Mouse (Mus musculus) olfactory bulb, adult 2 months (tissue): Measurements from ENCODE around the gene Pik3r1. TPM values are rescaled to one million over a fixed set of nuclear protein-coding genes. Genes with fewer than 3 reads are reported as not detected.

Source experiments
- H3K27ac ChIP-seq: fragments of 200-500 bp; 2 replicates; pipeline ENCODE4 v1.5.1; 2012; ENCODE audit warnings: low read depth, low read length; ENCODE audit not compliant: insufficient read depth
- H3K4me1 ChIP-seq: fragments of 200-500 bp; 2 replicates; pipeline ENCODE4 v1.6.1; 2012; ENCODE audit warnings: low read length; ENCODE audit not compliant: control insufficient read depth, insufficient read depth
- H3K4me3 ChIP-seq: fragments of 200-500 bp; 2 replicates; pipeline ENCODE4 v1.5.1; 2012; ENCODE audit warnings: mild to moderate bottlenecking, low read depth, low read length, moderate library complexity; ENCODE audit not compliant: insufficient read depth
- CTCF ChIP-seq: fragments of 200-500 bp; IDR thresholded peaks from 2 replicates; pipeline ENCODE4 v1.5.1; 2012; ENCODE audit warnings: low read depth, mild to moderate bottlenecking, low read length, moderate library complexity; ENCODE audit not compliant: insufficient read depth
- POLR2A ChIP-seq: fragments of 200-500 bp; IDR thresholded peaks from 2 replicates; pipeline ENCODE4 v1.6.1; 2012; ENCODE audit warnings: mild to moderate bottlenecking, low read depth, low read length, moderate library complexity; ENCODE audit not compliant: insufficient read depth
- WGBS: fragments of 180-500 bp; shearing (Covaris S2); methylation state at CpG from one replicate; pipeline ENCODE4 v1.1.7; 2018; 5-methylcytosine and 5-hydroxymethylcytosine counted together
- polyA plus RNA-seq: library from polyadenylated mRNA; stranded (reverse); fragments of >200 nt; gene quantifications from 2 replicates; pipeline ENCODE4 v1.2.4, GENCODE M21; 2012; ENCODE audit warnings: low replicate concordance; ENCODE audit not compliant: missing spikeins, insufficient read depth, insufficient read length

Pik3r1 gene
- polyA plus RNA-seq, 1 experiment, result 139 TPM

- 83% methylated on average over 4 of the region's 4 CpGs for WGBS
- no peak overlapping the region for H3K4me3 ChIP-seq
- H3K27ac ChIP-seq, result no peak overlapping the region
- TF ChIP-seq CTCF (no peak), POLR2A (no peak)
- peaks cover 6% of the 10 kb centered on the region for H3K4me1 ChIP-seq
Measured at GRCm38 (mm10) chr13:101682378-101682777, 85.6 kb downstream of the Pik3r1 start.

- Histone ChIP-seq H3K27ac (no peak overlapping the region), H3K4me1 (no peaks in the 10 kb centered on the region), H3K4me3 (no peak overlapping the region)
- TF ChIP-seq POLR2A (no peak), CTCF (no peak)
- 95% methylated on average over 1 of the region's 1 CpGs for WGBS
Measured at GRCm38 (mm10) chr13:101680083-101680482, 87.9 kb downstream of the Pik3r1 start.

GRCm38 (mm10) chr13:101678984-101679383, 89.0 kb downstream of the Pik3r1 start:
- no peak for TF ChIP-seq POLR2A
- TF ChIP-seq CTCF, result no peak
- WGBS, result 95% methylated on average over 1 of the region's 1 CpGs
- H3K4me3 ChIP-seq, result no peak overlapping the region
- no peaks in the 10 kb centered on the region for H3K4me1 ChIP-seq
- H3K27ac ChIP-seq, result no peak overlapping the region

GRCm38 (mm10) chr13:101678036-101678435, 90.0 kb downstream of the Pik3r1 start:
- Histone ChIP-seq H3K4me3 (no peak overlapping the region), H3K4me1 (no peaks in the 10 kb centered on the region), H3K27ac (no peak overlapping the region)
- WGBS, result 92% methylated on average over 4 of the region's 4 CpGs
- no peak for TF ChIP-seq POLR2A
- no peak for TF ChIP-seq CTCF

GRCm38 (mm10) chr13:101673876-101674275, 94.1 kb downstream of the Pik3r1 start:
- TF ChIP-seq CTCF, result no peak
- TF ChIP-seq POLR2A, result no peak
- 87% methylated on average over 3 of the region's 3 CpGs for WGBS
- Histone ChIP-seq H3K4me1 (no peaks in the 10 kb centered on the region), H3K27ac (no peak overlapping the region), H3K4me3 (no peak overlapping the region)

- WGBS, result 53% methylated on average over 3 of the region's 3 CpGs
- Histone ChIP-seq H3K4me3 (no peak overlapping the region), H3K4me1 (no peaks in the 10 kb centered on the region), H3K27ac (no peak overlapping the region)
- no peak for TF ChIP-seq POLR2A
- TF ChIP-seq CTCF, result no peak
Measured at GRCm38 (mm10) chr13:101668859-101669258, 99.2 kb downstream of the Pik3r1 start.

GRCm38 (mm10) chr13:101664010-101664409, 104.0 kb downstream of the Pik3r1 start:
- Histone ChIP-seq H3K4me3 (no peak overlapping the region), H3K4me1 (no peaks in the 10 kb centered on the region), H3K27ac (no peak overlapping the region)
- TF ChIP-seq CTCF (no peak), POLR2A (no peak)
- 86% methylated on average over 5 of the region's 5 CpGs for WGBS

GRCm38 (mm10) chr13:101662900-101663299, 105.1 kb downstream of the Pik3r1 start:
- WGBS, result 96% methylated on average over 1 of the region's 1 CpGs
- no peak for TF ChIP-seq POLR2A
- TF ChIP-seq CTCF, result no peak

GRCm38 (mm10) chr13:101661567-101661966, 106.5 kb downstream of the Pik3r1 start:
- Histone ChIP-seq H3K4me3 (no peak overlapping the region), H3K27ac (no peak overlapping the region)
- TF ChIP-seq POLR2A, result no peak
- TF ChIP-seq CTCF, result no peak

More at GRCm38 (mm10) chr13:101662900-101663299, 105.1 kb downstream of the Pik3r1 start:
- H3K4me3 ChIP-seq, result no peak overlapping the region
- no peak overlapping the region for H3K27ac ChIP-seq
- no peaks in the 10 kb centered on the region for H3K4me1 ChIP-seq

GRCm38 (mm10) chr13:101660187-101660586, 107.8 kb downstream of the Pik3r1 start:
- H3K4me1 ChIP-seq, result no peaks in the 10 kb centered on the region
- no peak overlapping the region for H3K27ac ChIP-seq
- WGBS, result 97% methylated on average over 2 of the region's 2 CpGs
- no peak for TF ChIP-seq POLR2A
- TF ChIP-seq CTCF, result no peak
- no peak overlapping the region for H3K4me3 ChIP-seq

More at GRCm38 (mm10) chr13:101661567-101661966, 106.5 kb downstream of the Pik3r1 start:
- no peaks in the 10 kb centered on the region for H3K4me1 ChIP-seq
- WGBS, result 92% methylated on average over 6 of the region's 6 CpGs
